Mouse (Mus musculus) forebrain, embryonic 14.5 days (tissue): Measurements from ENCODE around the gene Atoh7. TPM values are rescaled to one million over a fixed set of nuclear protein-coding genes. Genes with fewer than 3 reads are reported as not detected.

Experiments used
- ATAC-seq: fragments of 200-750 bp; cut with Nextera tagmentation; 2 replicates; pipeline ENCODE4 v1.8.0; 2017; ENCODE audit warnings: mild to moderate bottlenecking, moderate library complexity
- DNase-seq: peaks from one replicate; pipeline ENCODE4 v3.0.0-alpha.2; 2015; ENCODE audit warnings: low spot score
- H3K27ac ChIP-seq: fragments of 300-500 bp; sonication (generic); 2 replicates; pipeline ENCODE4 v1.5.1; 2014; ENCODE audit warnings: low read depth, mild to moderate bottlenecking, control low read depth, low read length, moderate library complexity
- H3K27me3 ChIP-seq: fragments of 300-500 bp; sonication (generic); replicated peaks from 2 replicates; pipeline ENCODE4 v1.6.1; 2014; ENCODE audit warnings: low read length, control low read depth, mixed read lengths; ENCODE audit not compliant: control insufficient read depth, insufficient read depth
- H3K36me3 ChIP-seq: fragments of 300-500 bp; sonication (generic); 2 replicates; pipeline ENCODE4 v1.6.1; 2014; ENCODE audit warnings: low read length, control low read depth; ENCODE audit not compliant: control insufficient read depth, insufficient read depth
- H3K4me1 ChIP-seq: fragments of 300-500 bp; sonication (generic); 2 replicates; pipeline ENCODE4 v1.6.1; 2014; ENCODE audit warnings: antibody characterized with exemption, low read length, control low read depth; ENCODE audit not compliant: control insufficient read depth, insufficient read depth
- H3K4me2 ChIP-seq: fragments of 300-500 bp; sonication (generic); 2 replicates; pipeline ENCODE4 v1.6.1; 2014; ENCODE audit warnings: mild to moderate bottlenecking, control low read depth, low read length
- H3K4me3 ChIP-seq: fragments of 300-500 bp; sonication (generic); 2 replicates; pipeline ENCODE4 v1.5.1; 2014; ENCODE audit warnings: low read depth, low read length, control low read depth
- H3K9ac ChIP-seq: fragments of 300-500 bp; sonication (generic); 2 replicates; pipeline ENCODE4 v1.6.1; 2014; ENCODE audit warnings: mild to moderate bottlenecking, low read length, control low read depth, moderate library complexity
- H3K9me3 ChIP-seq: fragments of 300-500 bp; sonication (generic); replicated peaks from 2 replicates; pipeline ENCODE4 v1.6.1; 2016; ENCODE audit warnings: low read length, control low read depth, mixed read lengths; ENCODE audit not compliant: control insufficient read depth
- WGBS: fragments of 180-500 bp; shearing (Covaris S2); extraction: QIAGEN DNeasy Blood & Tissue Kit; methylation state at CpG from one replicate; pipeline ENCODE4 v1.1.7; 2014; 5-methylcytosine and 5-hydroxymethylcytosine counted together
- polyA plus RNA-seq: library from polyadenylated mRNA; unstranded; fragments of >200 nt; fragmentation: Nextera tagmentation; extraction: Ambion mirVana; gene quantifications from 2 replicates; pipeline ENCODE4 v1.2.1, GENCODE M21; 2014

The Atoh7 gene
- polyA plus RNA-seq, 1 experiment from 2014 or later: 0.97 TPM

GRCm38 (mm10) chr10:63126116-63126515, 26.7 kb downstream of the Atoh7 start:
- no peaks in the 10 kb centered on the region for H3K27me3 ChIP-seq
- H3K27ac ChIP-seq: no peak overlapping the region
- no peaks in the 10 kb centered on the region for H3K9me3 ChIP-seq
- WGBS: 85% methylated on average over 4 of the region's 4 CpGs
- no peaks in the 10 kb centered on the region for H3K4me1 ChIP-seq
- ATAC-seq (no peak), DNase-seq (no peak)
- no peaks in the 10 kb centered on the region for H3K36me3 ChIP-seq
- H3K9ac ChIP-seq: no peak overlapping the region
- no peak overlapping the region for H3K4me3 ChIP-seq
- no peak overlapping the region for H3K4me2 ChIP-seq

- no peak overlapping the region for H3K4me3 ChIP-seq
- no peaks in the 10 kb centered on the region for H3K9me3 ChIP-seq
- ATAC-seq (no peak), DNase-seq (no peak)
- no peak overlapping the region for H3K4me2 ChIP-seq
- 92% methylated on average over 6 of the region's 6 CpGs for WGBS
- no peaks in the 10 kb centered on the region for H3K4me1 ChIP-seq
- no peaks in the 10 kb centered on the region for H3K27me3 ChIP-seq
- H3K9ac ChIP-seq: no peak overlapping the region
- H3K36me3 ChIP-seq: no peaks in the 10 kb centered on the region
- H3K27ac ChIP-seq: no peak overlapping the region
These were observed 27.7 kb downstream of the Atoh7 start for GRCm38 (mm10) chr10:63127156-63127555.

- Histone ChIP-seq H3K4me1 (no peaks in the 10 kb centered on the region), H3K9ac (no peak overlapping the region), H3K27ac (no peak overlapping the region), H3K4me3 (no peak overlapping the region), H3K4me2 (no peak overlapping the region), H3K36me3 (no peaks in the 10 kb centered on the region), H3K27me3 (no peaks in the 10 kb centered on the region), H3K9me3 (no peaks in the 10 kb centered on the region)
- no peak for ATAC-seq
- DNase-seq: peak; percentile 8
- WGBS: 62% methylated on average over 7 of the region's 7 CpGs
These were observed 28.8 kb downstream of the Atoh7 start for GRCm38 (mm10) chr10:63128256-63128655.

GRCm38 (mm10) chr10:63130500-63130899, 31.0 kb downstream of the Atoh7 start:
- H3K27me3 ChIP-seq: no peaks in the 10 kb centered on the region
- DNase-seq (no peak), ATAC-seq (no peak)
- H3K4me3 ChIP-seq: no peak overlapping the region
- WGBS: 73% methylated on average over 7 of the region's 7 CpGs
- no peaks in the 10 kb centered on the region for H3K4me1 ChIP-seq
- H3K4me2 ChIP-seq: no peak overlapping the region
- no peak overlapping the region for H3K27ac ChIP-seq
- no peaks in the 10 kb centered on the region for H3K36me3 ChIP-seq
- H3K9ac ChIP-seq: no peak overlapping the region
- H3K9me3 ChIP-seq: no peaks in the 10 kb centered on the region

- 87% methylated on average over 6 of the region's 6 CpGs for WGBS
- Histone ChIP-seq H3K4me1 (no peaks in the 10 kb centered on the region), H3K4me2 (no peak overlapping the region), H3K36me3 (no peaks in the 10 kb centered on the region), H3K27ac (no peak overlapping the region), H3K9me3 (no peaks in the 10 kb centered on the region), H3K4me3 (no peak overlapping the region), H3K27me3 (no peaks in the 10 kb centered on the region), H3K9ac (no peak overlapping the region)
- DNase-seq (no peak), ATAC-seq (no peak)
These were observed 32.9 kb downstream of the Atoh7 start for GRCm38 (mm10) chr10:63132356-63132755.

- H3K9me3 ChIP-seq: no peaks in the 10 kb centered on the region
- H3K4me1 ChIP-seq: no peaks in the 10 kb centered on the region
- no peak overlapping the region for H3K9ac ChIP-seq
- DNase-seq: no peak
- 91% methylated on average over 4 of the region's 4 CpGs for WGBS
- H3K27ac ChIP-seq: no peak overlapping the region
- H3K4me3 ChIP-seq: no peak overlapping the region
- H3K36me3 ChIP-seq: no peaks in the 10 kb centered on the region
- ATAC-seq: no peak
- no peaks in the 10 kb centered on the region for H3K27me3 ChIP-seq
- H3K4me2 ChIP-seq: no peak overlapping the region
These were observed 33.9 kb downstream of the Atoh7 start for GRCm38 (mm10) chr10:63133326-63133725.

GRCm38 (mm10) chr10:63135680-63136079, 36.2 kb downstream of the Atoh7 start:
- DNase-seq: no peak
- 56% methylated on average over 12 of the region's 12 CpGs for WGBS
- Histone ChIP-seq H3K27ac (no peak overlapping the region), H3K9me3 (no peaks in the 10 kb centered on the region), H3K4me2 (no peak overlapping the region), H3K9ac (no peak overlapping the region), H3K36me3 (no peaks in the 10 kb centered on the region), H3K4me1 (no peaks in the 10 kb centered on the region), H3K4me3 (no peak overlapping the region), H3K27me3 (no peaks in the 10 kb centered on the region)
- no peak for ATAC-seq

- Histone ChIP-seq H3K4me3 (no peak overlapping the region), H3K9ac (no peak overlapping the region), H3K27me3 (no peaks in the 10 kb centered on the region), H3K27ac (no peak overlapping the region), H3K36me3 (no peaks in the 10 kb centered on the region), H3K9me3 (no peaks in the 10 kb centered on the region), H3K4me1 (no peaks in the 10 kb centered on the region), H3K4me2 (no peak overlapping the region)
- ATAC-seq: no peak
- no peak for DNase-seq
- 83% methylated on average over 6 of the region's 6 CpGs for WGBS
These were observed 37.0 kb downstream of the Atoh7 start for GRCm38 (mm10) chr10:63136436-63136835.

- Histone ChIP-seq H3K4me2 (no peak overlapping the region), H3K4me3 (no peak overlapping the region), H3K9me3 (no peaks in the 10 kb centered on the region), H3K36me3 (no peaks in the 10 kb centered on the region), H3K27ac (no peak overlapping the region), H3K27me3 (no peaks in the 10 kb centered on the region), H3K9ac (no peak overlapping the region), H3K4me1 (no peaks in the 10 kb centered on the region)
- 90% methylated on average over 13 of the region's 13 CpGs for WGBS
- DNase-seq: no peak
- no peak for ATAC-seq
These were observed 43.2 kb downstream of the Atoh7 start for GRCm38 (mm10) chr10:63142660-63143059.
